Mouse (Mus musculus): ENCODE results near the gene Syde2. TPM values are rescaled to one million over a fixed set of nuclear protein-coding genes. Genes with fewer than 3 reads are reported as not detected.

Syde2 gene
- 1 to 10 TPM; 2.6 to 3.2 TPM for total RNA-seq (2021)
- long read RNA-seq, experiment 1, full-length matches to known transcripts = 2 of 2 reads
- long read RNA-seq, experiment 1, partial matches to known transcripts = 0 of 2 reads
- long read RNA-seq, experiment 1, other reads (novel, unspliced or antisense) = 0 of 2 reads
- long read RNA-seq, experiment 2, full-length matches to known transcripts = 1 of 1 reads
- long read RNA-seq, experiment 2, partial matches to known transcripts = 0 of 1 reads
- long read RNA-seq, experiment 2, other reads (novel, unspliced or antisense) = 0 of 1 reads

DNA sequence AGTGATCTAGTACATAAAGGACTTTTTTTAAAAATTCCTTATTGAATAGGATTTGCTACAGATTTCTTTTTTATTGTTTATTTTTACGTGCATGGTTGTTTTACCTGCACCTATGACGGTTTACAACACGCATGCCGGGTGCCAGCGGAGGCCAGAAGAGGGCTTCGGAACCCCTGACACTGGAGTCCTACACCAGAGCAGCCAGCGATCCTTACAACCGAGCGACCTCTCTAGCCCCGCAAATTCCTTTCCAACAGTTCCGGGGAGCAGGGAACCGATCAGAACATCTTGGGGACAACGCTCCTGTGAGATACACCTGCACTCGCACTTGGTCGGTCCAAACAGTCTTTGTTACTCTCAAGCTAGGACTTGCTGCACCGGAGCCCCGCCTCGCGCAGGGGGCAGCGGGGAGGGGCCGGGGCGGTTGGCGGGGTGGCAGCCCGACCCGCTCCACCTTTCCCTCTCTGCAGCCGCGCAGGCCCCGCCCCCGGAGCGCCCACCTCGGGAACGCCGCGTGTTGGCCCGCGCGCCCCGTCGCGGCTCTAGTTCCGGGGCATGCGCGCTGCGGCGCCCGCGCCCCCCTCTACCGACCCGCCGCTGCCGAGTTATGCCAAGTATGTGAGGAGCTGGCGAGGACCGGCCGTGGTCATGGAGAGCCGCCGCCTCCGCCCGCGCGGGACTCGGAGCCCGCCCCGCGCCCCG is at the start of gene Syde2:
Gene Syde2 (plus strand): TSS at position 603 of the 702 bp plus-strand sequence.
- peak; percentile 58 to 60 for DNase-seq (ENCODE audit: low spot score in 2 of 2)
- intact Hi-C loops (cut with DNase I) = no loop called here

DNA sequence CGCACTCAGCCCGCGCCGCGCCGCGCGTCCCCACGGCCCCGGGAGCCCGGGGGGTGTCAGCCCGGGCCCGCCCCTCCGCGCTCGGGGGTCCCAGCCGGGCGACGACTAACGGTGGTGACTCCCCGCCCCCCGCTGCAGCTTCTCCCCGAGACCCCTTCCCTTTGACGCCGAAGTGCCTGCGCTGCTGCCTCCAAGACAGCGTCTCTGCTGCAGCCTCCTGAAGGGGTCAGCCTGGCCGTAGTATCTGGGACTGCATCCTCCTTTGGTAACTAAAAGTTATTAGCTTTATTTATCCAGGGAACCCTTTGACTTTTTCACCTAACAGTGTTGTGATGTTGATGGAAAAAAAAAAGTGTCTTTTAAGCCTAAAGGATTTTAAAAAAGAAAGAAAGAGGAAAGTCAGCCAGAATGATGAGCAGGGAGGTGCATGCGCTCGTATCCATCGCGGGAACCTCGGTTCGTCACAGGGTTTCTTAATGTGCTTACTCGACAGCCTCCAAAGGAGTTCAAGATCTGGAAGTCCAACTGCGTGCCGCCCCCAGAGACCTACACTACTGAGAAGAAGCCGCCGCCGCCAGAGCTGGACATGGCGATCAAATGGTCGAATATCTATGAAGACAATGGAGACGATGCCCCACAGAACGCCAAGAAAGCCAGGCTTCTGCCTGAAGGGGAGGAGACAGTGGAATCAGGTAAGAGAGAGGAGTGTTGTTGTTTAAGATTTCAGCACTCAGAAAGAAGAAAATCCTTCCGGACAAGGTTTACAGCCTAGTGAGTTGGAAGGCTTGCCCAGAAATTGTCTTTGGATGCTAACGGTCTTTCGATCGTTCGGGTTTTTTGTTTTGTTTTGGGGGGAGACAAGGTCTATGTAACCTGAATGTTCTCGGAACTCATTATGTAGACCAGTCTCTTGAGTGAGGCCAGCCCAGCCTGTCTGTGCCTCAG is 49.0 kb upstream of the Syde2 start:
- DNase-seq (ENCODE audit: low spot score in 2 of 2) = no peak
- intact Hi-C loops (cut with DNase I) = no loop called here

DNA sequence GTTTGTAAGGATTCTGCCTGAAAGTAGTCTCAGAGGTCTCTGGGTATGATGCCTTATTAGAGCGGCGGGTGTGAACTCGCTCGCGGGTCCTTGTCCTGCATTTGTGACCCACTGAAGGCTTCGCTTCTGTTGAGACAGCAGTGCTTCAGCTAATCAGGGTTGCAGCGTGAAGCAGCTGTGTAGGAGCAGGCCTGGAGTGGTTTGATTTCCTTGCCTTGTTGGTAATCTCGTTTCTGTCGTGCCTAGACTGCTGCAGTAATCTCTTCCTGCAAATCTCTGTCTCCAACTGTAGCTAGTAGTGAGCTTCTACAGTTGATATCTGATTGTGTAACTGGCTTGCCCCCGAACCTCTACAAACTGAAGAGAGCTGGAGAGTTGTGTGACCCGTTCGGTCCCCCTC is 48.3 kb upstream of the Syde2 start:
- no peak for DNase-seq (ENCODE audit: low spot score in 2 of 2)
- intact Hi-C loops (cut with DNase I) = no loop called here

DNA sequence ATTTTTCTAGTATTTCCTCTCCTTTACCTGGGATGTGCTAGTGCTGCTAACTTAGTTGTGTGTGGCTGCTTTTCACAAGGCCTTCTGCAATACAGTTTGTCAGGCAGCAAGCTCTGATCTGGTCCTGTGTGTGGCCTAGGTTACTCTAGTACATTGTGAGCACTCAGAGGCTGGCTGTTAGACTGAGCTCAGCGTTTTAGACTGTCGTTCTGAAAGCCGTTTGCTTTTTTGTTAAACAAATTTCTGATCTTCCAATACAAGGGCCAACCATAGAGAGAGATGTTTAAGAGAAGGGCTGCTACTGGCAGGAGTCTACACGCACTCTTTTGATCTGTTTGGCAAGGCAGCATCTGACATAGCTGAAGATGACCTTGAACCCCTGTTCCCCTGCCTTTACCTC is 47.7 kb upstream of the Syde2 start:
- DNase-seq (ENCODE audit: low spot score in 2 of 2) = no peak
- intact Hi-C loops (cut with DNase I) = loop anchor here (10.0 kb wide), 1 partner anchor 165 kb away; the partner anchor contains the start of gene Wdr63

DNA sequence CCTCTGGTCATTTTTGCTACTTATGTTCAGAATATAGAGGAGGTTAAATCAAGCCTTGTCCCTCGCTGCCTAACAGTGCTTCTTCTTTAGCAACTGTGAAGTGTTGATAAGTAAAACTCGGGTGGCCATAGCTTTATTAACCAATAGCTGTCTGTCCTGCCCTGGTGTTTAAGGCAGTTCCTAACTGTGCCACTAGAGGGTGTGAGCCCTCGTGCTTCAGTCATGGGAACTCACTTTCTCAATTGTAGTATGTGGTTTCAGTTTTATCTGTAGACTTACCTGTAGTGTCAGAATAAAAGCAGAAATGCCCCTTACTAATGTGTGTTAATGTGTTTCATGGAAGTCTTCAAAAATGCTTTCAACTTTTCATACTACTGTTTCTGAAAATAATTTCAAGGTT is 45.7 kb upstream of the Syde2 start:
- DNase-seq (ENCODE audit: low spot score in 2 of 2) = peak; percentile 73 to 74
- intact Hi-C loops (cut with DNase I) = loop anchor here (2.0 to 10.0 kb wide), 2 partner anchors 163 to 237 kb away; partner anchors contain the start of gene Wdr63

DNA sequence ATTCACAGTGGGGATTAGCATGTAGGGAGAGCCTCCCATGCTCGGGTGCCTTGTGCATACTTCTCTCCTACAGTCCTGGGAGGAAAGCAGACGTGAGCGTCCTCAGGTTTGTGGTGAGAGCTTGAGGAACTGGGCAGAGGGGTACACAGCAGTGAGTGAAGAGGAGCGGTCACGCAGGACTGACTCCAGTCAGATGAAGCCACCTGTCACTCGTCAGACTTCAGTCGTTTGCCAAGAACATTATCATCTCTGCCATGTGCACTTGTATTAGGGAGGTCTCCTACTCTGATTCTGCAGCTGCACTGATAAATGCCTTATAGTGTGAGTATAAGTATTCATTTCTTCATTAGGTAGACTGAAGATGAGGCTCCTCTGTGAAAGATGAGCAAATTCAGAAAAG is 43.3 kb upstream of the Syde2 start:
- intact Hi-C loops (cut with DNase I) = loop anchor here (10.0 kb wide), 1 partner anchor 160 kb away; the partner anchor contains the start of gene Wdr63
- DNase-seq (ENCODE audit: low spot score in 2 of 2) = no peak

DNA sequence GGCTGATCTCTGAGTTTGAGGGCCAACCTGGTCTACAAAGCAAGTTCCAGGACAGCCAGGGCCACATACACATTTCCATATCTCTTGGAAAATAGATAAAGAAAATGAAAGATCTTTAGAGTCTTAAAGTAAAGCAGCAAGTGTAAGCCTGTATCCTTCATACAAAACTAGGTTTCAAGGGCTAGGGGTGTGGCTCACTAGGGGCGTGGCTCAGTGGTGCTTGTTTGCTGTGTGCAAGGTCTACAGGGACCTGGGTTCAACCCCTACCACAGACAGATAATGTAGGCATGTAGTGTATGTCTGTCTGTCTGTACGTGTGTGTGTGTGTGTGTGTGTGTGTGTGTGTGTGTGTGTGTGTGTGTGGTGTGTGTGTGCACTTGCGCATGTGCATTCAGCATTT is 41.8 kb upstream of the Syde2 start:
- intact Hi-C loops (cut with DNase I) = loop anchor here (10.0 kb wide), 1 partner anchor 159 kb away; the partner anchor contains the start of gene Wdr63
- DNase-seq (ENCODE audit: low spot score in 2 of 2) = no peak

DNA sequence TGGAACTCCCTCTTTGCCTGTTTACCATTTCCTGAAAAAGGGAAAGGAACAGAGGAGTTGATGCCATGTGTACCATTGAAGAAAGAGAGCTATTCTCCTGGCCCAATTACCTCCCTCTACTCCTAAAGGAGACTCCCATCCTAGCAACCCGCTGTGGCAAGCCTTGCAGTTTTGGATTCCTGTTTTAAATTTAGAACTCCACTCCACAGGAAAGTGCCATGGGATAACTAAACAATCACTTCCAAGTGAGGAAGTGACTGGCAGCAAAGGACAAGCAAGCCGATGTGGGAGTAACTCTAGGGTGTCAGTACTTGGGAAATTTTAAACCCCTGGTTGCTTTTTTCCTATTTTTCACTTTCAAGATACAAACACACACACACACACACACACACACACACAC is 41.0 kb upstream of the Syde2 start:
- intact Hi-C loops (cut with DNase I) = loop anchor here (10.0 kb wide), 1 partner anchor 158 kb away; the partner anchor contains the start of gene Wdr63
- DNase-seq (ENCODE audit: low spot score in 2 of 2) = peak in 1 of 2 experiments; percentile 12

DNA sequence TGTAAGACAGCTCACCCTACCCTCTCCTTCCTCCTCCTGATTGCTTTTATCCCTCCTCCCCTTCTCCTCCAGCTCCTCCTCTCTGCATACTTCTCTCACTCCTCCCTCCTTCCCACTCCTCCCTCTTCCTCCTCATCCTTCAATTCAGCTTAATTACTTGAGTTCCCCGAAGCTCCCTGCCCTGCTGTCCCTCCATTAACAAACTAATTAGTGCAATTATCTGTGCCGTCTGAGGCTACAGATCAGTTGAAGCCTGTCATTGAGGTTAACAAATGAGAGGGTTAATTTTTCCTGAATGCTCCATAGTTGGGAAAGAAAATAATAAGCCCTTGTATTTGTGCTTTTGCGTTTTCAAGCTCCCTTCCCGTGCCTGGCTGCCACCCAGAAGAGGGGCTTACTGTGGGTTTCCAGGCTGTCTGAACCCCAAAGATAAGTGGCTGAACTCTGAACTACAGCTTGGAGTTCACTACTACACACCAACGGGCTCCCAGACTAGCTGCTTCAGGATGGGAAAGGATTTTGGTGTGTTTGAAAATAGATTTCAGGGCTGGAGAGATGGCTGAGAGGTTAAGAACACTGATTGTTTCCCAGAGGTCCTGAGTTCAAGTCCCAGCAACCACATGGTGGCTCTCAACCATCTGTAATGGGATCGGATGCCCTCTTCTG is 40.0 kb upstream of the Syde2 start:
- intact Hi-C loops (cut with DNase I) = loop anchor here (10.0 kb wide), 1 partner anchor 157 kb away; the partner anchor contains the start of gene Wdr63
- DNase-seq (ENCODE audit: low spot score in 2 of 2) = no peak

DNA sequence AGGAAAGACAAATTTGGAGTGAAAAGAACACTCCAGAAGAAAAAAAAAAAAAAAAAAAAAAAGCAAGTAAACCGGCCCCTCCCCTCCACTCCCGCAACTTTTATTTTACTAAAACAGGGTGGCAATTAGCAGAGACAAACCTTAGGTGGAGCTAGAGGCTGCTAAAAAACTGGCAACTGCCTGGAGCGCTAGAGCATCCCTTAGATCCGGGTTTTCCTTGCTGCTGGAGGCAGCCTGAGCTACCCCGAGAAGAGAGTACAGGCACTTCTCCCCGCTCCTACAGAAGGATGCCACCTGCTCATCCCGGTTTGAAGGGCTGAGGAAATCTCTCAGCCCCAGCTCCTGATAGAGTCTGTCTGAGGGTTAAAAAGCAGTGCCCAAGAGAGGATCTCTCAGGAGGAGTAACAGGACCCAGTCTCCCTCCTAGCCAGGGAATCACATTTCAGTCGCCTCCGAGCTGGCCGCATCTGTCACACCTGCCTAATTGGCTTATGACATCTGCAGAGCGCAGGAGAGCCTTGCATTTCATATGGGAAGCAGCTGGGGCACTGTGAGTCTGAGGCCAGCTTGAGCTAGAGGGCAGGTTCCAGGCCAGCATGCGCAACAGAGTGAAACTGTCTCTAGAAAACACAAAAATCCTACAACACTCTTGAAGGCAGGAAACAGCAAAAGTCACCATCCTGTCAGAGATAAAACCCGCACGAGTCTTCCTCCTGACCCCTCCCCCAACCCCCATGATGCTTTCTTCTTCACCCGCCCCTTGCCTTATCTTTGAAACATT is 37.4 kb upstream of the Syde2 start:
- DNase-seq (ENCODE audit: low spot score in 2 of 2) = peak; percentile 66 to 80
- intact Hi-C loops (cut with DNase I) = loop anchor here (1.0 to 5.0 kb wide), 2 partner anchors 107 to 227 kb away; no protein-coding TSS in a partner anchor

DNA sequence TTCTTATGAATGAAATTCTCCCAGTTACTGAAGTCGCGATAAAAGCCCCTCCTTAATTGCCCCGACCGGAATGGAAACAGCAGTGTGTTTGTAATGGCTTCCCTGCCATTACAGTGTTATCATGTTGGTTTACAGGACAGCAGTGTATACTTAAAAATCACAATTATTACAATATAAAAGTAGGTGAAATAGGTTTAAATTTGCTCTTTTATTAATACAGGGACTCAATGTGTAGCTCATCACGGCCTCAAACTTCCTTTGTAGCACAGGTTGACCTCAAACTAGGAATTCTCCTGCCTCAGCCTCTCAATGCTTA is 36.9 kb upstream of the Syde2 start:
- intact Hi-C loops (cut with DNase I) = loop anchor here (1.0 to 5.0 kb wide), 2 partner anchors 107 to 227 kb away; no protein-coding TSS in a partner anchor
- DNase-seq (ENCODE audit: low spot score in 2 of 2) = no peak

DNA sequence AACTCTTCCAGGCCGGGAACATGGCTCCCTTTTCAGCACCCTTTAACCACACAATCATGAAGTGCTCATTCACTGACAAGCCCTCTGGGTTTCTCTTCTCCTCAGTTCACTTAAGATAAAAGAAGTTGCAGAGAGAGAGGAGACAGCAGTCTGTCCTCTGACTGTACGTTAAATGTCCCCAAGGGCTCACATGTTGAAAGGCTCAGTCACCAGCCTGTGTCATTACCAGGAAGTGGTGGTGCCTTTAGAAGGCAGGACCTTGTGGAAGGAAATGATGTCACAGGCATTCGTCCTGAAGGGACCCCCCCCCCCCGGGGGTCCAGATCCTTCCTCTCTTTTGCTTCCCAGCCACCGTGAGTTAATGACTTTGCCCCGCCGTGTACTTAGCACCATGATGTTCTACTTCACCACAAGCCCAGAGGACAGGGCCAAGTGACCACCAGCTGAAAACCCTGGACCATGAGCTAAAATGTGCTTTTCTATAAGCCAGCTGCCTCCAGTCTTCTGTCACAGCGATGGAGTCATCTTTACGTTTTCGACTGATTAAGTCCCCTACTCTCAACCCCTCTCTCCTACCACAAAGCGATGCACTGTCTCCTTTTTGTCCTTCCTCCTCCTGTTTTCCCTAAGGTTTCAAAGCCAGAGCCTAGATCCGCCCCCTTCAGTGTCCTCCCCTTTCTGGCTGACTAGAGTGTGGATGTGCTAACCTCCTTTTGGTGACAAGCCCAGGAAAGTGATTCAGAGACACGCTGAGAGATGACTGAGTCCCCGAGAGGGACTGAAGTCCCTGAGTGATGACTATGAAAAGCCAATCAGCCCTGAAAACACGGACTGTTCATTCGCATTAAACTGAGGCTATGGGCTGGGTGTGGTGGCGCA is 36.1 kb upstream of the Syde2 start:
- intact Hi-C loops (cut with DNase I) = loop anchor here (5.0 kb wide), 1 partner anchor 106 kb away; no protein-coding TSS in a partner anchor
- no peak for DNase-seq (ENCODE audit: low spot score in 2 of 2)

DNA sequence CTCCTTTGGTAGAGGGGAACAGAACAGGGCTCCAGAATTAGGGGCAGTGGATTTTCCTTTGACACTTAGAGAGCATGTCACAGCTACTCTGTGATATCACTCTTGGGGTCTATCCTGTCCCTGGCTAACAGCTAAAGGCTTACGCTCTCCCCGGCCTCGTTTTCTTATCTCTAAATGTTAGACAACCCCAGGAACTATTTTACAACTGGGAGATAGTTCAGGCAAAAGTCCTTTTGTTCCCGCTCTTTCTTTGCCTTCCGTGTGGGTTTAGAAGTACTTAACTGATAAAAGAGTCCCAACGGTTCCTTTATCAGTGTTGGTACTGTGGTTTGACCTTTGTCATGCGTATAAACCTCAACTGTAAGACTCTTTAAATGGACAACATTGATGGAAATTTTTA is 34.7 kb upstream of the Syde2 start:
- intact Hi-C loops (cut with DNase I) = loop anchor here (5.0 kb wide), 1 partner anchor 104 kb away; no protein-coding TSS in a partner anchor
- no peak for DNase-seq (ENCODE audit: low spot score in 2 of 2)

DNA sequence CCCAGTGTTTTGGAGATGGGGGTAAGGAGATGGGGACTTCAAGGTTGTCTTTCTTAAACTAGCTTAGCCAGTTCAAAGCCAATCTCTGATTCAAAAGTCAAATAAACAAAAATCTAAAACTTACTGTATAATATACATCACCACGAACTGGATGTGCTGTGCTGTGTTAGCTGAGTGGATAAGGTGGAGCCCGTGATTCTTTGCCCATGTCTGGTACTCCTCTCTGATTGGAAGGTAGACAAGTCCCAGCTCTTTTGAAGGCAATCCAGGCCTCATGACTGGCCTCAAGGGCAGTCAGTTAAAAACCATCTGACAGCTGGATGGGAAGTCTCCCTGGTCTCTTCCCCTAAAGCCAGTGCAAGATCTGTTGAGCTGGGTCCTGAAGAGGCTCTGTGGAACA is 34.3 kb upstream of the Syde2 start:
- intact Hi-C loops (cut with DNase I) = loop anchor here (5.0 kb wide), 1 partner anchor 104 kb away; no protein-coding TSS in a partner anchor
- no peak for DNase-seq (ENCODE audit: low spot score in 2 of 2)

DNA sequence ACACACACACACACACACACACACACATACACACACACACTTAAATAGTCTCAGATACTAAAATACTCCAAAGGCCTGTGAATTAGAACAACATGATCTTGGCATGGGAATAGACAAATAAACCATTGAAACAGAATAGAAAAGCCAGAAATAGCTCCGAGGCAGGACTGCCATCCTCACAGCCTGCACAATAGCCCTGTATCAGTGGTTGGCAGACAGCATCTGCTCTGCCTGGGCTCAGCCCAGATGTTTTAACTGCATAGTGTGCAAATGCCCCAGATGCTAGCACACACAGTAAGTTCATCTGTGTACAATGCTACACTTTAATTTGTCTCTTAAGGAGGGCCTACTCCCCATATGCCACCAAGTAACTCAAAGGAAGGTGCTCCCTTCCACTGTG is 27.8 kb upstream of the Syde2 start:
- DNase-seq (ENCODE audit: low spot score in 2 of 2) = no peak
- intact Hi-C loops (cut with DNase I) = no loop called here

DNA sequence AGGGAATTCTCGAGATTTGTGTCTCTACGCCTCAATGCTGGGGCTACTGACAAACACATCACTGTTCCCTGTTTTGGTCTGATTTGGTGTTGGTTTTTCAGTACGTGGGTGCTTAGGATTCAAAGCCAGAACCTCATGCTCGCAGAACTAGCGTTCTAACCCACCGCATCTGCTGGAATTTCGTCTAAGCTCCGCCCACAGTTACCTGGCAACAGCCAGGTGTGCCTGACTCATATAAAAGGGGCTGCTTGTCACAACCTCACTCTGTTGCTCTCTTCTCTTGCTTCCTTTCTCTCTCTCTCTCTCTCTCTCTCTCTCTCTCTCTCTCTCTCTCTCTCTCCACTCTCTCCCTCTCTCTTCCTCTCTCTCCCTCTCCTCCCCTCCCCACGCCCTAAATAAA is 25.3 kb upstream of the Syde2 start:
- DNase-seq (ENCODE audit: low spot score in 2 of 2) = no peak
- intact Hi-C loops (cut with DNase I) = no loop called here

All from left cerebral cortex, postnatal 14 days (tissue).